Mouse (Mus musculus) right cerebral cortex, postnatal 10 days (tissue): Measurements from ENCODE around the gene Ndufs4.
A peak's percentile ranks its signal among the peaks of the same experiment; 100 is the strongest.

Experiments
- DNase-seq, 2 experiments: peaks; one replicate each; pipeline ENCODE4 v3.0.0; 2021; ENCODE audit warnings: low spot score in 2 of 2

Ndufs4 gene

DNA sequence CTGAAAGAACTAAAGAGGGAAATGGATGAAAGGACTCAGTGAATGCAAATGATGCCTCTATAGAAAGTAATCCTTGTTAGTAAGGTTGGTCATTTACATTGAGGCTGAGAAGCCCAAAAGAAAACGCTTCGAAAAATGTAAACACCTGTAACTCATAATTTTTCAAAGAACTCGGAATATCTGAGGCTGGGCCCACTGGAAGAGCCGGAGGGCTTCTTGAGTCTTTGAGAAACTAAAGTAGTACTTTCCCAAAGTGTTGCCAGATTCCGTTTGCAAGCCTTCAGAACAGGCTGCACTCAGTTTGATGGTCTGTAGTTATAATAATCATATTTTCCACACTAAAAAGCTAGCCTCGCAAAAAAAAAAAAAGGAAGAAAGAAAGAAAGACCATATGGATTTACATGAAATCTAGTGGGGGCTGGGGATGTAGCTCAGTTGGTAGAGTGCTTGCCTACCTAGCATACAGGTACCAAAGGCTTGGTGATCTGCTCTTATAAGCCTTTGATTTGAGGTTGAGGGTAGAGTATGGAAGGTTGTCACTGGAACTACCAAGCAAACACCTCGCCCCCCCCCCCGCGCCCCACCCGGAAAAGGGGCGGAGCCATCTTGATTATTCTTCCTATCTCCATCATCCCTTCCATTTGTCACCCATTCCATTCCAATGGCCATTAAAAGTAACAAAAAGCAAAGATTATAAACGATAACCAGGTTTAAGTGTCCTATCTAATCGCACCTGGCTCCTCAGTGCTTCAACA is at the start of gene Ndufs4:
Gene Ndufs4, minus strand, starts transcription at position 48 of the 755 bp plus-strand sequence.
- no peak for DNase-seq

GRCm38 (mm10) chr13:114432491-114432890 is 44.4 kb upstream of the Ndufs4 start:
- DNase-seq = no peak

DNA sequence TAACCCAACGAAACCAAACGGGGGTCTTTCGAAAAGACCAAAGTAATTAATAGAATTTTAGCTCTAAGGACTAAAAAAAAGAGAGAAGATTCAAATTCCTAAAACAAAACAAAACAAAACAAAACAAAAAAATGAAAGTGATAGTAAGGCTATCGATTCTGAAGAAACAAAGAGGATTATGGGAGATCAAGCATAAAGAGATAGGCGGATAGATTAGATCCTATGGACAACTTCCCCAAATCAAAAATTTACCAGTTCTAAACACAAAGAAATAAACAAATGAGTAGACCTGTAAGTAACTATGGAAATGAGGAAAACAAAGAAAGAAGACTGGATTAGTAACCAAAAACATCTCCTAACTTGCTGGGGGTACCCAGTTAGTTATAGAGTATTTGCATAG is 37.2 kb upstream of the Ndufs4 start:
- no peak for DNase-seq

- DNase-seq = no peak
These were observed 32.2 kb upstream of the Ndufs4 start for GRCm38 (mm10) chr13:114420235-114420634.

GRCm38 (mm10) chr13:114419364-114419763 is 31.3 kb upstream of the Ndufs4 start:
- no peak for DNase-seq

- no peak for DNase-seq
These were observed 24.3 kb upstream of the Ndufs4 start for GRCm38 (mm10) chr13:114412326-114412725.

DNA sequence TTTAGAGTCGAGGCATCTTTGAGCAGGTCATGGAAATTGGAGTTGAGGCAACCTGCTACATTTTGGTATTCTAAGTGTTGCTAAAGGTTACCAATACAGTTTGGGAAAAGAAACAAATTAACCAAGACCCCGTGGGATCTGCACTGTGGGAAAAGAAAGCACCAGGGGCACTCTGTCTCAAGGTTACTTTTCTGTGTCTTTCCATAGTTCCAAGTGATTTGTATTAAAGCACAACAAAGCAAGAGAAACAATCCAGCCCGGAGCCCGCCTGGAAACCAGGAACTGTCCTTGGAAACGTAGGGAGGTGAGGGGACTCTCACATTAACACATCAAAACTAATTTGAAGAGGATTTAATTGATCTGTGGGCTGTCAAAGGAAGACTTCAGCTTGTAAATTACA is 18.8 kb upstream of the Ndufs4 start:
- DNase-seq = no peak

DNA sequence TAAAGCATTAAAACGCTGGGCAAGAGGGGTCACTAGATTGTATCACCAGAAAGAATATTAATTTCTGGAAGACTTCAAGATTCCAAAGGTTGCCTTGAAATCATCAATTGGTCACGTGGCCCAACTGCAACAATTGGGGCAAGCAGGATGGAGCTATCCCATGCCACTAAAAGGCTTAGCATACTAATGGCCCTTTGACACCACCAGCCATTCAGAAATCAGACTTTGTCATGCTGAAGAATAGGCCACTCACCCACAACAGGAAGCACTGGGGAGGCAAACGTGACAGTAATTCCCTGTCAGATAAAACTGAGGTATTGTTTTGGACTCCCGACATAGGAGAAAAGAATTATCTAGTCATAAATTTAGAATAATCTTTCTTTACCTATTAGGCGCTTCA is 18.4 kb upstream of the Ndufs4 start:
- no peak for DNase-seq

GRCm38 (mm10) chr13:114405100-114405715 is 17.1 kb upstream of the Ndufs4 start:
- no peak for DNase-seq

DNA sequence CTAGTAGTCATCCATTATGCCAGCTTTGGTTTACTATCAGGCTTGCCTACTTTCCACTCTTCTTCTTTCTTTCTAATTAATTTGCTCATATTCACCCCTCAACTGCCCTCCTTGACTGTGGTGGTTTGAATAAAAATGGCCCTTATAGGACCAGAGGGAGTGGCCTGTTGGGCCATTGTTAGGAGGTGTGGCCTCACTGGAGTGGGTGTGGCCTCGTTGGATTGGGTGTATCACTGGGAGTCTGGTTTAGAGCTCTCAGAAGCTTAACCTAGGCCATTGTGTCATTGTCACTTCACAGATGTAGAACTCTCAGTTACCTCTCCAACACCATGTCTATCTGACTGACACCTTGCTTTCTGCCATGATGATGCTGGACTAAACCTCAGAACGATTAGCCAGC is 10.8 kb upstream of the Ndufs4 start:
- DNase-seq = no peak

DNA sequence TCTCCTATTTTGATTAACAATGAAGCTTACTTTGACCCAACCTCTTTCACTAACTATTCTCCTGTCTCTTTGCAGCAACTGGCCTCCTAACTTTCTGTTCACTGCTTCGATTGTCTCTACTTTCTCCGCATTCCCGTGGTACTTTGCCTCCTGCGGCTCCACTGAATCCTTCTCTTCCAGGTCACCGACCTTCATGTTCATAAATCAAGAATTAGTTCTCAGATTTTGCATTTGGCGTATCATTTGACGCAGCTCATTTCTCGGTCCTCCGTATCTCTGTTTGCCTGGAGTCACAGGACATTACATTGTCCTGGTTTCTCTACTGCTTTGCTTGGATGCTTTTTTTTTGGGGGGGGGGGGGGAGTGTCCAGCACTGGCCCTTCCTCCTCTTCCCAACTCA is 9.2 kb upstream of the Ndufs4 start:
- no peak for DNase-seq

GRCm38 (mm10) chr13:114396863-114397262 is 8.8 kb upstream of the Ndufs4 start:
- DNase-seq = no peak

- no peak for DNase-seq
These were observed 6.7 kb upstream of the Ndufs4 start for GRCm38 (mm10) chr13:114394784-114395183.

DNA sequence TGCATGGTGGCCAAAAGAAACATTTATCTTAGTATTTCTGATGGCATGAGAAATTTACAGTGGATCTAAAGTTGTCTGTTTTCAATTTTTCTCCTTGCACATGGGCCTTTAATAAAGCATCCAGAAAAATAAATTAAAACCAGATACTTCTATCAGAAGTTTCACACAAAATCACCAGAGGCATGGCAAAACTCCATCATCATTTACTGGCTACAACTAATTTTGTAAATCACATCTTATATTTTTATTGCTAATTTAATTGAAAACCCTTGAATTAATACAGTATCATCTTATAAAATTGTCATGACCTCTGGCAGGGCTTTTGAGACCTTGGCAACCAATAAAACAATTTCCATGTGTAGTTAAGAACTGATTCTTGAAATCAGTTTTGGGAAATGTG is 4.4 kb upstream of the Ndufs4 start:
- DNase-seq = no peak

DNA sequence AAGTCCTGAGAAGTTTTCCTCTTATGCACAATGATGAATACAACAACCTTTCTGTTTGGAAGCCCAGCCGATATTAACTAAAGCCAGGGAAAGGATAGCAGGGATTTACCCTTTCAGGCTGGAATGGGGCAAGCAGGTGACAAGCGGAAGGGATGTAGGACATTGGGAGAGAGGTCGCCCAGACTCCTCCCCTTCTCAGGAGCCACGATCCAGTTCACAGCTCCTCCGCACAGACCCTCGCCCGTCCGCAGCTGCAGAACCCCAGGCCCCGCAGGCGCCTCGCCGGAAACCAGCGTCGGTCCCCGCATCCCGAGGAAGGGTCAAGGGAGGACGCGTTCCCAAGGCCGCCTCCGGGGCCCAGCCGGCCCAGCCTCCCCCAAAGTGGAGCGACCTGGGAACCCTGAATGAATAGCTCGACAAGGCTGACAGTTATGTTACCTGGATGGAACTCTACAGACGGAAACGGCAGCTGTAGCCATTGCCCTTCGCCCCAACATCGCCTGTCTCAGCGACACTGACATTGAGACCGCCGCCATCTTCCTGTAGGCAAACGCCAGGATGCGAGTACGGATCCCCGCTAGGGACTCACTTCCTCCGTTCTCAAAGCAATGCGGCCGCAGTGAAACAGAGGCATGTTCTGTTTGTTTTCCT is 412 bp downstream of the Ndufs4 start:
- peak; percentile 95 to 98 for DNase-seq

DNA sequence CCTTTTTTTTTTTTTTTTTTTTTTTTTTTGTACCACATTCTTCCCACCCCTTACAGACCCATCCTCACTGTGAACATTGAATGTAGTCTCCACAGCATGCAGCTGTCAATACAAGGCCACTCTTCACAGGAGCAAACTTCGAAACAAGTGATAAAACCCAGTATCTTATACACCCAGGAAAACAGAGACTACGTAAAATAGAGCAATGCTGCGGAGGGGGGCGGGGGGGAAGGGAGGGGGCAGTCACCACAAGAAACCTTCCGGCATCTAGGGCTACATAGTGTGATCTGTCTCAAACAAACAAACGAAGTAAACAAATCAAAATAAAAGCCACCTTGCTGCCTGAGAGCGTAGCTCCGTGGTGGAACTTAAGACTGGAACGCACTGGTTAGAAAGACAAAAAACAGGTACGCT is 977 bp downstream of the Ndufs4 start:
- no peak for DNase-seq

DNA sequence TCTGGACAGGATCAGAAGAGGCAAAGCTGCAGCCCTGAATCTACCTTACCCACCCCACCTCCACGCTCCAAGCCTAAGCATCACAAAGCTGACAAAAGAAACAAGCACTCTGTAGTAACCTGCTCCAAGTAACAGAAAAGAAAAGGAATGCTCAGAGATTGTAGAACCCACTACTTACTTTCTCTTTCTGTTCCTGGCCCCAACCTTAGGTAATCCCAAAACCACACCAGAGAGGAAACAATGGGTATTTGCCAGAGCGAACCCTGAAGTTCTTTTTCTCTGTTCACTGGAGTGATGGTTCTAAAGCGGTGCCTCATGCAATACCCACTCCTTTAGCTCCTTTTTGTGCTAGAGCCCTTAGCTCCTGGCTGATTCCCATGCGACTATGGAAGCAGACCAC is 11.5 kb downstream of the Ndufs4 start:
- DNase-seq = no peak

DNA sequence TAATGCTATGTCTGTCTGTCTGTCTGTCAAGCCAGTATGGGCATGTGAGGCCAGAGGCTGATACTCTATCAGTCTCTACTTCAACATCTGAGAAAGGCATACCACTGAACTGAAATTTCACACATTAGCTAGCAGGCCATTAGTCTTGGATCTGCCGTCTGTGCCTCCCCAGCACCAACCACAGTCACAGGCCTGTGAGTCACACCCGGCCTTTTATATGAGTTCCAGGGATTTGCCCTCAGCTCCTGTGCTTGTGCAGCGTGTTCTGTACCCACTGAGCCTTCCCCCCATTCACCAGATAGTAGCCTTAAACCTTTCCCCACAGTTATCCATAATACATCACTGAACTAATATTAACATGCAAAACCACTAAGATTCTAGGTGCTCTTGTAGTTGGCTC is 26.0 kb downstream of the Ndufs4 start:
- DNase-seq = no peak

DNA sequence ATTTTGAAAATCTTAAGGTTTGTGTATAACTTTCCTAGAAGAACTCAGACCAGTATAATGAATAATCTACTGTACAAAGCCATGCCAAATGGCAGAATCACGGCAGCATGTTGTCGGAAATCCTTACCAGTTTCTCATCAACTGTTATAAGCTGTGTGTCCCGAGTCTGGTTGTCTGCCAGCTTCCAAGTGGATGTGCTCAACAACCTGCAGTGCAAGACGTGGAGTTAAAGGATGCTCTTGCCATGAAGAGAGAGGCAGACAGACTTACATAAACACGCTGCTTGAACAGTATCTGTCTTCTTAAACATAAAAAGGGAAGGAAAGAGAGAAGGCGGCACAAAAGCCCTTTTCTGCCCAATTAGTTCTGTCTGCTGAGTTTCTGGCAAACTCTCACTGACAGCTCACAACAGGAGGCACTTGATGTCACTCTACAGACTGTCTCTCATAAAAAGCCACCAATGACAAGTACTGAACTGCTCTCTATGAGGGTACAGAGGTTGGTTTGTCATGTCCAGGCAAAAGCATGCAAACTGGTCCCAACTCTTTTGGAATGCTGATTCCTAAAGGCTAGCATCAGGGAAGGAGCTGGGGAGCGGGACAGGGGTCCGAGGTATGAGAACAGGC is 36.6 kb downstream of the Ndufs4 start:
- DNase-seq = peak; percentile 39 to 40

GRCm38 (mm10) chr13:114344979-114345712 is 42.9 kb downstream of the Ndufs4 start:
- DNase-seq = no peak

- no peak for DNase-seq
These were observed 43.7 kb downstream of the Ndufs4 start for GRCm38 (mm10) chr13:114344220-114344973.
